Mouse (Mus musculus) kidney, postnatal 4 days (tissue): ENCODE results near the gene Fa2h.
"Not testable (repeated sequence)": the region's sequence is repeated elsewhere in the genome, so short reads cannot be mapped to it uniquely, and the experiment has no call there.

Source experiments
- DNase-seq, 2 experiments: peaks; one replicate each; pipeline ENCODE4 v3.0.0; 2021; ENCODE audit warnings: mixed read lengths in 2 of 2

Fa2h gene

GRCm38 (mm10) chr8:111357433-111357832, 36.2 kb downstream of the Fa2h start:
- DNase-seq = no peak

GRCm38 (mm10) chr8:111353497-111353896, 40.1 kb downstream of the Fa2h start:
- no peak for DNase-seq

GRCm38 (mm10) chr8:111352289-111352688, 41.3 kb downstream of the Fa2h start:
- DNase-seq = no peak

- DNase-seq = no peak
These were observed 43.0 kb downstream of the Fa2h start for GRCm38 (mm10) chr8:111350577-111350976.

GRCm38 (mm10) chr8:111343225-111343624, 50.4 kb downstream of the Fa2h start:
- DNase-seq = peak; percentile 92

GRCm38 (mm10) chr8:111340186-111340585, 53.4 kb downstream of the Fa2h start:
- no peak for DNase-seq

- peak in 1 of 2 experiments; percentile 10 for DNase-seq
These were observed 55.0 kb downstream of the Fa2h start for GRCm38 (mm10) chr8:111338370-111339208.

- peak; percentile 71 to 81 for DNase-seq
These were observed 55.7 kb downstream of the Fa2h start, which contains the start of gene Mlkl for GRCm38 (mm10) chr8:111337890-111338347. Gene Mlkl, minus strand, starts transcription at chr8:111338177.

GRCm38 (mm10) chr8:111337311-111337889, 56.2 kb downstream of the Fa2h start:
- DNase-seq = no peak

GRCm38 (mm10) chr8:111336692-111337091, 56.9 kb downstream of the Fa2h start:
- no peak for DNase-seq

GRCm38 (mm10) chr8:111325222-111325790, 68.3 kb downstream of the Fa2h start:
- DNase-seq = no peak

GRCm38 (mm10) chr8:111314729-111315128, 78.9 kb downstream of the Fa2h start:
- no peak for DNase-seq

GRCm38 (mm10) chr8:111313961-111314360, 79.7 kb downstream of the Fa2h start:
- DNase-seq = not testable (repeated sequence)

GRCm38 (mm10) chr8:111312758-111313162, 80.9 kb downstream of the Fa2h start:
- DNase-seq = no peak

GRCm38 (mm10) chr8:111310006-111310405, 83.6 kb downstream of the Fa2h start:
- not testable (repeated sequence) for DNase-seq

- peak; percentile 17 to 49 for DNase-seq
These were observed 88.4 kb downstream of the Fa2h start for GRCm38 (mm10) chr8:111305031-111305730.

GRCm38 (mm10) chr8:111304359-111304758, 89.3 kb downstream of the Fa2h start:
- no peak for DNase-seq

GRCm38 (mm10) chr8:111303076-111303803, 90.4 kb downstream of the Fa2h start:
- not testable (repeated sequence) for DNase-seq

GRCm38 (mm10) chr8:111300597-111301546, 92.8 kb downstream of the Fa2h start:
- DNase-seq = peak; percentile 7 to 14

- peak; percentile 96 to 98 for DNase-seq
These were observed 93.6 kb downstream of the Fa2h start, which contains the start of gene Rfwd3 for GRCm38 (mm10) chr8:111299821-111300568. Gene Rfwd3, minus strand, starts transcription at chr8:111300222.
